Mouse (Mus musculus): ENCODE results near the gene Vegfb. TPM values are rescaled to one million over a fixed set of nuclear protein-coding genes. Genes with fewer than 3 reads are reported as not detected.
"Not testable (repeated sequence)": the region's sequence is repeated elsewhere in the genome, so short reads cannot be mapped to it uniquely, and the experiment has no call there.

Vegfb gene
- total RNA-seq, 2 experiments from 2014 or later: 143 to 156 TPM

GRCm38 (mm10) chr19:6992011-6992858 lies 4.8 kb upstream of the Vegfb start, which contains the start of gene Dnajc4:
TSS of gene Dnajc4 (minus strand) at chr19:6992572.
- peak; percentile 95 for DNase-seq

DNA sequence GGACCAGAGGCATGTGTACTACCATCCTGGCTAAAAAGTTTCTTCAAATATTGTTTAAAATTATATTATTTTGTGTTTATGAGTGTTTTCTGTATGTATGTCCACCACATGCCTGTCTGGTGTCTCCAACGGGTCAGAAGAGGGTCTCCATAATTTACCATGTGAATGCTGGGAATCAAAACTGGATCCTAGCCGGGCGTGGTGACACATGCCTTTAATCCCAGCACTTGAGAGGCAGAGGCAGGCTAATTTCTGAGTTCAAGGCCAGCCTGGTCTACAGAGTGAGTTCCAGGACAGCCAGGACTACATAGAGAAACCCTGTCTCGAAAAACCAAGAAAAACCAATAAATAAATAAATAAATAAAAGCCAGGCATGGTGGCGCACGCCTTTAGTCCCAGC lies 3.7 kb upstream of the Vegfb start:
- not testable (repeated sequence) for DNase-seq

- DNase-seq: no peak
Measured at GRCm38 (mm10) chr19:6990712-6991111, 3.3 kb upstream of the Vegfb start.

GRCm38 (mm10) chr19:6989251-6989650 lies 1.8 kb upstream of the Vegfb start:
- DNase-seq: no peak

GRCm38 (mm10) chr19:6987904-6988285 lies 444 bp upstream of the Vegfb start:
- no peak for DNase-seq

DNA sequence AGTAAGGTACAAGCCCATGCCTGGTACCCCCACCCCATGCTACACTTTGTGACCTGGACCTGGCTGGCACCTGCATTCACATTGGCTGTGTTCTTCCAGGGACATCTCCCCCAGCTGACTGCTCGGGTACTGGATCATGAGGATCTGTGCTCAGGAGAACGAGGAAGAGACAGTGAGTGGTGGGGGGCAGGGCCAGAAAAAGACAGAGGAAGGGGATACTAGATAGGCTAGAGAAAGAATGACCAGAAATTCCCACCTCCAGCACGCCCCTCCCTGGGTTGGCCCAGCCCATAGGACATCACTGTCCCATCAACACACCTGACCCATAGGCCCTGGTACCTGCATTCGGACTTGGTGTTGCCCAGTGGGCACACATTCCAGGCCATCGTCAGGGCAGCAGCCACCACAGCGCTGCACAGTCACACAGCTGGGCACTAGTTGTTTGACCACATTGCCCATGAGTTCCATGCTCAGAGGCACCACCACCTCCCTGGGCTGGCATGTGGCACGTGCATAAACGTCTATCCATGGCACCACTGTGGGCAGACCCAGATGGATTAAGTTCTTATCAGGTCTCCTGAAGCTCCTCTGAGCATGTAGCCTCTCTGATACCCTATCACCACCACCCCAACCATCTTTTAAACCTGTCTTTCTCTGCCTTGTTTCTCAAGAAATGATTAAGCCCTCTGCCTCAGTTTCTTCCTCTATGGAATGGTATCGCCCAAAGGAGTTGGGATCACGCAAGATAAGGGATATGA lies 1.3 kb downstream of the Vegfb start:
- no peak for DNase-seq

- no peak for DNase-seq
Measured at GRCm38 (mm10) chr19:6985300-6985699, 2.2 kb downstream of the Vegfb start.

- DNase-seq: no peak
Measured at GRCm38 (mm10) chr19:6983621-6984020, 3.8 kb downstream of the Vegfb start.

GRCm38 (mm10) chr19:6981465-6981864 lies 6.0 kb downstream of the Vegfb start:
- no peak for DNase-seq

GRCm38 (mm10) chr19:6980381-6981093 lies 6.9 kb downstream of the Vegfb start, which contains the start of gene Fkbp2:
TSS of gene Fkbp2 (minus strand) at chr19:6980501.
- DNase-seq: peak; percentile 98

DNA sequence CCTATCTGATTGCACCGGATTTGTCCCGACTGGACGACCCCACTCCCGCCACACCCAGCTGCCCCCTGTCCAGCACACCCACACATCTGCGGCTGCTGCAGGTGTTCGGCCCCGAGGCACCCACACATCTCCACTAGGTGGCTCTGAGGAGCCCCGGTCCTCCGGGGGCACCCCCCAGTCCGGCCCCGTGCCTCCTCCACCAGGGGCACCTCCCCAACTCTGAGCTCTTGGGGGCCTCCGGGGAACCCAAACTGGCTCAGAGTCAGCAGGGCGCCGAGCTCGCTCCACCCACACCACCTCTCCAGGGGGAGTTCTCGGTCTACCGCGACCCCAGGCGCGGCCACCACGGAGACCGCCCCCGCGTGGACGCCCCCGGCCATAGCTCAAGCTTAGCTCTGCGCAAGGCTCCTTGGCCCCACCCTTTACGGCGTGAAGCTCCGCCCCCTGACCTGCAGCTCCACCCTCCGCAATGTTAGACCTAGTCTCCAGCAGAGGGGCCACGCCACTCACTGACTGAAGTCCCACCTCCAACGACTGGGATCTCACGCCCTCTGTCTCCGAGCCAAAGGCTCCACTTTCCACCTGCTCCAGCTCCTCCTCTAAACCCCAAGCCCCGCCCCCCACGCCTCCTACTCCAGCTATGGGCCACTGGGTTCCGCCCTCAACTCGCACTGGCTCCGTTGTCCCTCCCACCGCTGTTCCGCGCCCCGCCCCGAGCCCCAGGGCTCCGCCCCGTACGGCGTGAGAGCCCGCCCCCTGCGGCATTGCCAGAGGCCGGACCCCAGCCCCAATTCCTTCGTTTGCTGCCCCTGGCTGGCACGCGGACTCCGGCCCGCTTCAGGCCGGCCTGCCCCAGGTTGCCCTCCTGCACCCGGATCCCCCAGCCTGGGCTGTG lies 7.7 kb downstream of the Vegfb start:
- DNase-seq: peak; percentile 99

GRCm38 (mm10) chr19:6979001-6979479 lies 8.4 kb downstream of the Vegfb start:
- DNase-seq: peak; percentile 66

DNA sequence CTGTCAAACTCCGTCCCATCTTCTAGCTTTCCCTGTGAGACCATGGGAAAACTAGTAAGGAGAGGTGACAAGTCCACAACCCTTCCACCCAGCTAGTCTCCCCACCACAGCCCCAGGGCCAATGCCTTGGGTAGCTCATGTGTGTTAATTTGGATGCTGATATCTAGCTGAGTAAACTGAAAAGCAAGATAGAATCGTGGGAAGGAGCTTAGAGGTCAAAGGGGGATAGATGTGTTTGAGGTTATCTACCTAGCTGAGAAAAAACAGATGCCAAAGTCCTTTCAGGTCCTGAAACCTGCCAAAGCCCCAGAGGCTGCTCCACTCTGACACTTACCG lies 8.8 kb downstream of the Vegfb start:
- no peak for DNase-seq

- no peak for DNase-seq
Measured at GRCm38 (mm10) chr19:6977759-6978638, 9.5 kb downstream of the Vegfb start.

- peak; percentile 89 for DNase-seq
Measured at GRCm38 (mm10) chr19:6975537-6976521, 11.6 kb downstream of the Vegfb start, which contains the start of gene Plcb3. TSS of gene Plcb3 (minus strand) at chr19:6976470.

- DNase-seq: peak; percentile 88
Measured at GRCm38 (mm10) chr19:6974211-6975205, 12.9 kb downstream of the Vegfb start, which contains the start of gene Ppp1r14b. TSS of gene Ppp1r14b (plus strand) at chr19:6974968.

- DNase-seq: no peak
Measured at GRCm38 (mm10) chr19:6973581-6974190, 13.8 kb downstream of the Vegfb start.

Data from gastrocnemius, postnatal 25 days (tissue).